Mouse (Mus musculus) Patski (cell line): ENCODE data around the gene Gm35549. TPM values are rescaled to one million over a fixed set of nuclear protein-coding genes. Genes with fewer than 3 reads are reported as not detected.
A peak's percentile ranks its signal among the peaks of the same experiment; 100 is the strongest.

Experiments used
- ATAC-seq: fragments of 100-300 bp; one replicate; pipeline ENCODE4 v1.8.0; 2021
- CTCF ChIA-PET: fragments of 350-600 bp; sonication (Branson Sonifier 250); formaldehyde crosslinking; loops from one replicate; lab custom pipeline; 2022; ENCODE audit warnings: inconsistent platforms; lab: Charles Lee
- POLR2A ChIA-PET: fragments of 350-600 bp; sonication (Branson Sonifier 250); formaldehyde crosslinking; loops from one replicate; lab custom pipeline; 2022; ENCODE audit warnings: antibody characterized with exemption, inconsistent platforms; lab: Charles Lee
- DNase-seq: peaks from one replicate; pipeline ENCODE4 v3.0.0-alpha.2; 2011; ENCODE audit warnings: low read depth, low spot score
- H3K27me3 ChIP-seq: fragments of 371-371 bp; one replicate; pipeline ENCODE4 v1.5.1; 2021
- CTCF ChIP-seq: fragments of 100-300 bp; IDR thresholded peaks from one replicate; pipeline ENCODE4 v1.5.1; 2021
- in situ Hi-C: fragments of 300-500 bp; cut with MboI; formaldehyde crosslinking; loops from 3 replicates; pipeline ENCODE4 v1.11.1; 2018; ENCODE audit warnings: low pct_unique_long_range_greater_than_20kb, mixed read lengths
- polyA plus RNA-seq: library from polyadenylated mRNA; unstranded; gene quantifications from one replicate; pipeline ENCODE4 v1.2.3, GENCODE M21; 2021

The Gm35549 gene
- polyA plus RNA-seq = 0.82 TPM

GRCm38 (mm10) chr9:122843760-122844159, at the start of gene Gm35549:
Gene Gm35549, minus strand, starts transcription at chr9:122844035.
- ATAC-seq = no peak

GRCm38 (mm10) chr9:122886372-122887179, 42.7 kb upstream of the Gm35549 start:
- POLR2A ChIA-PET = no interaction called here
- H3K27me3 ChIP-seq = peaks cover 7% of the 10 kb centered on the region
- in situ Hi-C loops = no loop called here
- no peak for DNase-seq
- CTCF ChIA-PET = no interaction called here
- no peak for TF ChIP-seq CTCF
- ATAC-seq = peak; percentile 31

More at GRCm38 (mm10) chr9:122843760-122844159, at the start of gene Gm35549:
- ChIA-PET POLR2A (no interaction called here), CTCF (interaction anchor here (1.2 to 1.3 kb wide), 2 partner anchors 22 to 28 kb away, joined by 3 to 4 read pairs; no protein-coding TSS in a partner anchor)
- in situ Hi-C loops = no loop called here
- no peak for DNase-seq
- no peak for TF ChIP-seq CTCF
- H3K27me3 ChIP-seq = no peaks in the 10 kb centered on the region

DNA sequence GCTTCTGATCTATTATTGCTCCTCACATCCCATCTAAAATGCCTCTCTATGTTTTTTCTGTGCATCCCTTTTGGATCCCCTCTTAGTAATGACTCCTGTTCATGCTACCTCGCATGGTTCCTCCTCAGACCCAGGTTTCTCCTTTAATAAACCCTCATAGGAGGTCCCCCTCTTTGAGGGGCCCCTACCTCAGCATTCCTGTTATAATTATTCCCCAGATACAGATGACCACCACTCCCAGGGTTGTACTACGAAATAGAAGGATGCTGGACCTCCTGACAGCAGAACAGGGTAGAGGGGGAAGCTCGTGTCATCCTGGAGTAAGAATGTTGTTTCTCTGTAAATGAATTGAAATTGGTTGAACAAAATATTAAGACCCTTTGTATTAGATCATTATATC, 41.5 kb upstream of the Gm35549 start, which contains the start of gene Zkscan7:
Gene Zkscan7 (plus strand): TSS at position 301 of the 400 bp plus-strand sequence.
- DNase-seq = no peak
- POLR2A ChIA-PET = no interaction called here
- TF ChIP-seq CTCF = no peak
- CTCF ChIA-PET = no interaction called here
- in situ Hi-C loops = no loop called here
- no peak for ATAC-seq
- peaks cover 14% of the 10 kb centered on the region for H3K27me3 ChIP-seq

GRCm38 (mm10) chr9:122875145-122875544, 31.3 kb upstream of the Gm35549 start:
- ATAC-seq (no peak), DNase-seq (no peak)
- in situ Hi-C loops = no loop called here
- ChIA-PET CTCF (no interaction called here), POLR2A (no interaction called here)
- TF ChIP-seq CTCF = no peak
- no peaks in the 10 kb centered on the region for H3K27me3 ChIP-seq

GRCm38 (mm10) chr9:122874653-122875052, 30.8 kb upstream of the Gm35549 start:
- ChIA-PET POLR2A (no interaction called here), CTCF (no interaction called here)
- no peak for DNase-seq
- no peaks in the 10 kb centered on the region for H3K27me3 ChIP-seq
- TF ChIP-seq CTCF = no peak
- no peak for ATAC-seq
- in situ Hi-C loops = no loop called here

DNA sequence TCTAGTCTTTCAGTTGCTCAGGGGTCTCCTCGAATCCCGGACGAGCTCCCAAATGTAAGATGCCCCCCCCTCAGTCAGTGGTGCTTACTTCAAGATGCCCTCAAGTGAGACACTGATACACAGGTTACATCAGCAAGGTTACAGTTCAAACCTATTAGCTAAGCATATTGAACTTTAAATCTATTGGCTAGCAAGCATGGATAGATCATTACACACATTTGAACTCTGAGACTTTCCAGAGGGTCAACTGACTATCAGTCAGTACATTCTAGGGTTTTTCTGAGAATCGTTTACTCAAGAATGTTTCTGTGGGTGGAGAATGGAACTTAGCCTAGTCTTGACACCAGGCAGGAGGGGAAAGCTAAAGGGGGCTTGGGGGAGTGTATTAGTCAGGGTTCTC, 28.8 kb upstream of the Gm35549 start:
- no peaks in the 10 kb centered on the region for H3K27me3 ChIP-seq
- DNase-seq (no peak), ATAC-seq (no peak)
- TF ChIP-seq CTCF = no peak
- in situ Hi-C loops = no loop called here
- POLR2A ChIA-PET = no interaction called here
- CTCF ChIA-PET = no interaction called here

DNA sequence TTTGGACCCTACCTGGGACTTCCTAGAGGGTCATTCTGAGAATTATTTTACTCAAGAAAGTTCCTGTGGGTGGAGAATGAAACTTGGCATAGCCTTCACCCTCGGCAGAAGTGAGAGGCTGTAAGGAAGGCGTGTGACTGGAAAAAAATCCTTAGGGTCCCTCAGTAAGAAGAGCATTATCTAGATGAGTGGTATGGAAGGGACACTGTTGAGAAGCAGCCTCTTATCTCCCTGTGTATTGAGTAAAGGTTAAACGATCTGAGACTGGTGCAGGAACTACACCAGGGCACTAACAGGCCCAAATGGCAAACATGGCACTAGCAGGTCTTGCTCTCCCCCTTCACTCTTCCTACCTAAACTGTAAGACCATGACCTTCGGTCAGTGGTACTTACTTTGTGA, 22.4 kb upstream of the Gm35549 start:
- in situ Hi-C loops = no loop called here

GRCm38 (mm10) chr9:122865697-122866166, 21.9 kb upstream of the Gm35549 start, which contains the start of gene Zfp445:
Gene Zfp445, minus strand, starts transcription at chr9:122866006.
- peak; percentile 34 for DNase-seq
- no peak for TF ChIP-seq CTCF
- in situ Hi-C loops = no loop called here
- POLR2A ChIA-PET = interaction anchor here (0.7 to 1.5 kb wide), 6 partner anchors 18 to 151 kb away, joined by 3 to 4 read pairs (median 3); no protein-coding TSS in a partner anchor
- peak; percentile 91 for ATAC-seq
- H3K27me3 ChIP-seq = no peaks in the 10 kb centered on the region
- CTCF ChIA-PET = no interaction called here

More for the DNA sequence above, 22.4 kb upstream of the Gm35549 start:
- ChIA-PET POLR2A (interaction anchor here (1.5 kb wide), 1 partner anchor 65 kb away, joined by 3 read pairs; no protein-coding TSS in a partner anchor), CTCF (no interaction called here)
- DNase-seq (no peak), ATAC-seq (peak; percentile 23)
- no peak for TF ChIP-seq CTCF
- H3K27me3 ChIP-seq = no peaks in the 10 kb centered on the region

GRCm38 (mm10) chr9:122864848-122865247, 21.0 kb upstream of the Gm35549 start:
- no peaks in the 10 kb centered on the region for H3K27me3 ChIP-seq
- DNase-seq (no peak), ATAC-seq (no peak)
- TF ChIP-seq CTCF = no peak
- in situ Hi-C loops = no loop called here
- CTCF ChIA-PET = no interaction called here
- POLR2A ChIA-PET = interaction anchor here (0.7 to 1.5 kb wide), 6 partner anchors 19 to 152 kb away, joined by 3 to 4 read pairs (median 3); no protein-coding TSS in a partner anchor

DNA sequence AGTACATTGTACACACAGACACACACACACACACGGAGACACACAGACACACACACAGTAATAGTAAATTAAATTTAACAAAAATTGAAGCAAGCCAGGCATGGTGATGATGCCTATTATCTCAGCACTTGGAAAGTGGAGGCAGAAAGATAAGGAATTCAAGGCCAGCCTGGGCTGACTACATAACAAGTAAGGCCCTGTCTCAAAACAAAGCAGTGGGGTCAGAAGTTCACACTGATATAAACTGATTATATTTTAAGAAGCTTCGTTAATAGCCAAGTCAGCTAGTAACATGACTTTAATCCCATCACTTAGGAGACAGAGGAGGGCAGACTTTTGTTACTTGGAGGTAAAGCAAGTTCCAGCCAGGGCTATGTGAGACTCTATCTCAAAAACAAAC, 19.9 kb upstream of the Gm35549 start:
- ChIA-PET POLR2A (no interaction called here), CTCF (no interaction called here)
- ATAC-seq (no peak), DNase-seq (no peak)
- no peaks in the 10 kb centered on the region for H3K27me3 ChIP-seq
- in situ Hi-C loops = no loop called here
- TF ChIP-seq CTCF = no peak

GRCm38 (mm10) chr9:122860752-122861151, 16.9 kb upstream of the Gm35549 start:
- no peak for DNase-seq
- in situ Hi-C loops = no loop called here
- ChIA-PET POLR2A (no interaction called here), CTCF (no interaction called here)
- no peak for ATAC-seq
- H3K27me3 ChIP-seq = no peaks in the 10 kb centered on the region
- TF ChIP-seq CTCF = no peak
